Mouse (Mus musculus): ENCODE measurements around the gene Jchain.

DNA sequence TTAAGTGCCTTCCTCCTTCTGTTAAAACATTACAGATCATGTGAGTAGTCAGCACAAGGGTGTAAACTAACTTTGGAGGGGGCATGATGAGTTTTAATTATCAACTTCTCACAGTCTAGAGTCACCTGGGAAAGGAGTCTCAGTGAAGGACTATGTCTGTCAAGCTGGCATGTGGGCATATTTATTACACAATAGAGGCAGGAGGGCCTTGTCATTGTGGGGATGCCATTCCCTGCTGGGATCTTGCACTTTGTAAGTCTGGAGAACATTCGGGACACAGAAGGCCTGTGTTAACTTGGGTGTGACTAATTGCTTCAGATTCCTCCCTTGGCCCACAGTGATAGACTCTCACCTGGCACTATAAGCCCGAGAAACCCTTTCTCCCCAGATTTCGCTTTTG, 41.9 kb upstream of the Jchain start:
- TF ChIP-seq CTCF (IDR thresholded peaks at IDR 0.05; ENCODE audit: low read depth) (no peak), EP300 (optimal IDR thresholded peaks at IDR 0.05) (no peak)

Data from stomach, postnatal 0 days (tissue).